Mouse (Mus musculus): Measurements from ENCODE around the gene Rab3b.

The Rab3b gene

DNA sequence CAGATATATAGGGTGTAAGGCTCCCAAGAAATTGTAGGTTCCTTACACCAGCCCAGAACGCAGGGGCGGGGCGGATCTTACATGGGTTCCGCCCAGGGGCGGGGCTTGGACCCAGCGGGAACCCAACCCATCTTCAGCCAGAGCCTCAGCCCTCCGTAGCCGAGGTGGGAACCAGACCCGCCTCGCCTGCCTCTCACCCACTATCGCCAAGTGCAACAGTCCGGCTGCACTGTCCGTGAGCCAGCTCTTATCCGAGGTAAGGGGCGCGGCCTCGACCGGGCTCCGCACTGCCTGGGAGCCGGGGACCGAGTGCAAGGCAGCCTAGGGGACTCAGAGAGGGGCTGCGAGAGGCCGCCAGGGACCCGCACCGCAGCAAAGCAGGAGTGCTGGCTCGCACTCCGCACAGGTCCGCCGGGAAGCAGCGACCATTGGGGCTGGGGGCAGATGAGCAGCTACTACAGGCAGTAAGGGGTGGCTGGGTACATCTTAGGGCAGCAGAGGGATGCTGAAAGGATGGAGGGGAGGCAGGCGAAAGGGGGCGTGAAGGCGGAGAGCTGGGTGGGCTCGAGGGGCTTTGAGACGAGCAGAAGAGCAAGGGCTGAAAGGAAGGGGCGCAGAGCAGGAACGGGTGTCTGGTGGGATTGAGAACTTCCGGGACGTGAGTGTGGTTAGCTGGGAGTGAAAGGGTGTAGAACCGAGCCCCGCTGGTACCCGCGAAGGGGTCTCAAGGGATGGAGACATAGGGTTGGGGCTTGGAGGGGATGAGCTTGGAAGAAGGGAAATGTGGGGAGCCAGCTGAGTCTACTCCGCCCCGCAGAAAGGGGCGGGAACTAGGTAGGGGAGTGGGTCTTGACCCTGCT is at the start of gene Rab3b:
Gene Rab3b (plus strand): TSS at position 101 of the 860 bp plus-strand sequence.
- DNase-seq (ENCODE audit: extremely low spot score), result peak; percentile 83

DNA sequence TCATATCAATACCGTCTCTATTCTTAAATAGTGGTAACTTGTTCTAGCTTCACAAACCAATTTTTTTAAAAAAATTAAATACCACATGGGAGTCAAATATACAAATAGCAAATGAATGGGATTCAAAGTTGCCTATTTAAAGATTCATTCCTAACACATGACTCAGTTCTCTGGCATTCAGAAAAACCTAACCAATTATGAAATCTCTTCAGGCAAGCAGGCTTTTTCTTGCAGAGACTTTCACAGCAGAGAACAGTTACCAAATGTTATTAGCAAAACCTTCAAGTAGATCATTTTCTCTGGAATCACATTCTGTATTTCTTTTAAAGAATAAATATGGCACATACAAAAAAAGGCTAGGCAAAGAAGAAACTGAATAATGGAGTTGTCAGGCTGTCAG is 48.2 kb upstream of the Rab3b start:
- no peak for DNase-seq (ENCODE audit: extremely low spot score)

DNA sequence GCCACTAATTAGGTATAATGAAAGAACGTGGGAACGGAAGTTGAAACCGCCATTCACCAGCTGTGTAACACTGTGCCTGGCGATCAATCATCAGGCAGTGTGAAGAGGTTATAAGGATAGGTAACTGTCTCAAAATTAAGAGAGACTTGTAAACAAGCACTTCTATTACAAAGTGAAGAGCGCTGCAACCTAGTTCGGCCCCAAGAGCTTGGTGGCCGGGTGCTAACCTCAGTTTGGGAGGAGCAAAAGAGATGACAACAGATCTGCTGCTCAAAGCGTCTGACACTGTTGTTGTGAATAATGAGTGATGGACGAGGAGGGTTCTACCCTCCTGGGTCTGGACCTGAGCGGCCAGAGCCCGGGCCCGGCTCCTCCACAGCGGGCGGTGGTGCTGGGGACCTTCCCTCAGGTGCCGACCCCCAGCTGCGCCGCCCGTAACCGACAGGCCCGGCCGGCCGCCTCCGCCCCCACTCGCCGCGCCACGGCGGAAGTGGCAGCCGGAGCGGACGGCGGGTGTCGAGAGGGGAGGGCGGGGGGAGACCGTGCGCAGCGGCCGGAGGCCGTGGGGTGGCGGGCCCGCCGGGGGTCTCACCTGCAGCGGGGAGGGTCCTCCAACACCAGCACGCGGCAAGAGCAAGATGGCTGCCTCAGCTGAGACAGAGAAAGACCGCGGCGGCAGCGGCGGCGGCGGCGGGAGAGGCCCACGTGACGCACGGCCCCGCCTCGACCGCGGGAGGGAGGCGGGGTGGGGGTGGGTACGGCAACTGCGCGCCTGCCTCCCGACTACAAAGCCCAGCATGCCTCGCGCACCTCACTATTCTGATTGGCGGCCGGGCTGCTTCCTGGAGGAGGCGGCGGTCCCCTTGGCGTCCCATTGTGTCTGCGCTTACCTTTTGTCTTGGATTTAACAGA is 45.7 kb upstream of the Rab3b start, which contains the start of gene Btf3l4:
Gene Btf3l4 (minus strand): TSS at position 699 of the 912 bp plus-strand sequence.
- DNase-seq (ENCODE audit: extremely low spot score), result peak; percentile 97

DNA sequence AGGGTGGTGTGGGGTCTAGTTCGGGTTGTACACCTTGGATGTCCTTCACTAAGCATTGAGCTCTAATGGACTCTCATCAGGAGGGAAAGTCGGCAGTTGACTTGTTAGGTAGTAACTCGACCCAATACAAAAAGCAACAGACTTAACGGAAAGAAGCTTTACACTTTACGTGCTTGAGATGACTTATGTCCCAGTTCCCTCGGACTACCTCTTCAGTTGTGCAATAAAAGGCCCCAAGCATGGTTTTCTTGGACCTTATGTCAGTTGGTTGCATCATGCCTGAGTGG is 45.1 kb upstream of the Rab3b start:
- DNase-seq (ENCODE audit: extremely low spot score), result no peak

DNA sequence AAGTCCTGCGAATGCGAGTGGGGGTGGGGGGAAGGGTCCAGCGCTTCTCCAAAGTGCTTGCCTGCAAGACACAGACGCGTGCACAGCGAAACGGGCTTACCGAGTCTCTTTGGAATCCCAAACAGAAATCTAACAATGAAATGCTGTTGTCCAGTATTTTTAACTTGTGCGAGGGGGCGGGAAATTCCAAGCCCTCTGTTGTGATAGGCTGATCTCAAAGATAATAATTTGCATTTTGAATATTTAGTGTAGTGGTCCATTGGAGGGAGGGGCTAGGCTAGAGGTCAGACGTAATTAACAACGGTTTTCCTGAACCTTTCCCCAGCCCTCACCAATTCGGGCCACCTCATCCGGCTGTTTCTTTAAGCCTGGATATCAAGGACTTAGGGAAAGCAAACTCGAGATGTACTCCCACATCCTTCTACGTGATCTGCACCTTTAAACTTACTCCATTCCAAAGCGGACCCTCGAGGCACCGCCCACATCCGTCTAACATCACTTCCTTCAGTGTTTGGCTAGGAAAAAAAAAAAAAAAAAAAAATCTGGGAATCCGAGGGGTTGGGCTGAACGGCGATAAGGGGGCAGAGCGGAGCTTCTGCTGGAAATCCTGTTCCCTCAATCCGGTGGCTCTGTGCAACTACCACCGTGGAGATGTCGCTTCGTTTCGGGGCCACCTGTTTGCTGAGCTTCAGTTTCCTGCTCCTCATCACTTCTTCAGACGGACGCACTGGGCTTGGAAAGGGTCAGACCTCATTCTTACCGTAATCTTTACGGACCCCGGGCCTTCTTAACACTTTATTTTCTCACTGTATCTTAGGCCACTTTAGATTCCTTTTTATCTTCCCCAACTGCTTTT is 44.5 kb upstream of the Rab3b start, which contains the start of gene Txndc12:
Gene Txndc12 (plus strand): TSS at position 487 of the 856 bp plus-strand sequence.
- peak; percentile 91 for DNase-seq (ENCODE audit: extremely low spot score)

DNA sequence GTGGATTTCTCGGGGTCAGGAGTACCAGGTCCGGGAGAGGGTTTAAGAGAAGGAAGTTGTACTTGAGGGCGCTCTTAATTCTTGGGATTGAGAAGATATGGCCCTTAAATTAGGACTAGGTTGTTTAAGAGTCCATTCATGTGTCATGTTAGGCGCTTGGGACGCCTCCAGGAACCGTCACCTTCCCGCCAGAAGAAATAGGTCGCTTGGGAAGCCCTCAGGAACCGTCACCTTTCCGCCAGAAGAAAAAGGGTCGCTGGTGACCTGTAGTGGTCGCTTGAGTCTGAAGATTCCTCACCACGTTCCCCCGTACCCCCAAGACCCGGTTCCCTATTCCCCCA is 43.9 kb upstream of the Rab3b start:
- no peak for DNase-seq (ENCODE audit: extremely low spot score)

DNA sequence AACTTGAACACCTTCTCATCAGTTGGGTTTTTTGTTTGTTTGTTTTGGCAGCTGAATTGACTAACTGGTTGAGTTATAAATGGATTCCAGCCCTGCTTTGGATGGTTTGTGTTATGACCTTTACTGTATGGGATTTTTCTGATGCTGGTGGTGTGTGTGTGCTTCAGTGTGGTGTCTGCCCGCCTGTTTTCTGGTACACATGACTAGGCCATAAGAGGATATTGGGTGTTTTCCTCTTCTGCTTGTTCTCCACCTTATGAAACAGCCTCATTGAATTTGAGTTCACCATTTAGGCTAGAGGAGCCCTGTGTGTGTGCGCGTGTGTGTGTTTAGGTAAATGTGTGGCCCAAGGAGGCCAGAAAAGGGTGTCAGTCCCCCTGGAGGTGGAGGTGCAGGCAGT is 43.4 kb upstream of the Rab3b start:
- DNase-seq (ENCODE audit: extremely low spot score), result no peak

DNA sequence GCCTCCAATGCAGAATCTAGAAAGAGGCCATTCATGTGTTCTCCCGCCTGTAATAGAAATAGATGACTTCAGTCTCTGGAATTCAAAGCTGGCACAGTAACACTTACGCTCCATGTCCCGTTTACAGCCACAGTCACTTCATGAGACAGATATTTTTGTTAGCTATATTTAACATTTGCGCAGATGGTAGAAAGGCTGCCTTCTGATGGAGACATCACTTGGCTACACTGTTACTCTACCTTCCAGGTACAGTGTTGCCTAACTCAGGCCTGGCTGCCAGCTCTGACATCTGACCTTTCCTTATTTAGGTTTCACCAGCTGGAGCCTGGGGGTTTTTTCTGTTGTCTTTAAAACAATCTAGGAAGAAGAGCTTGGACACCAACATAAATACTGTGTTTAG is 40.8 kb upstream of the Rab3b start:
- DNase-seq (ENCODE audit: extremely low spot score), result no peak

DNA sequence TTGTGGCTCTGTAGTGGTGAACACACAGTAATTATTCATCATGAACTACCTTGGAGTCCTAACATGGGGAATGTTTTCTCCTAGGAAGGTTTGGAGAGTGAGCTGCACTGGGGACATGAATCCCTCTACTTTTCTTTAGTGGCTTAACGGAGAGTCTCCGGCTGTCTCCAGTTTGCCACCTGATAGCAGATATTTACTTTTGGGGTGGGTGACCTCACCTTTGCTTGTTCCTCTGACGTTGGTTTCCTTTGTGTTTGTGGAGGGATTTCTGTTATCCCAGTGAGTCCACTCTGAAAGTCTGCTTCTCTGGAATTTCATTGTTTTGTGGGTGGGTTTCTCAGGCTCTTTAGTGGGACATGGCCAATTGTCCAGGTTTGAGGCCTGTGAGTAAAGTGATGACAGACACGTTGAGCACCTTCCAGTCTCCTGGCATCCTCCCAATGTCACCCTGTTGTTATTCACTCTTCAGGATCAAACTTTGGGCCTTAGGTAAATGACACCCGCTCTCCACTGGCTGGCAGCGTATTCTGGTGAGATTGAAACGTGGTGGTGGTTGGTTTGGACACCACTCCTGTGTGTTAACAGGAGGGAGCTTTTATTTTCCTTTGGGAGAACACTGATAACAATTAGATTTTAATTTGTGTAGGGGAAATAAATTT is 36.8 kb upstream of the Rab3b start:
- DNase-seq (ENCODE audit: extremely low spot score), result no peak

DNA sequence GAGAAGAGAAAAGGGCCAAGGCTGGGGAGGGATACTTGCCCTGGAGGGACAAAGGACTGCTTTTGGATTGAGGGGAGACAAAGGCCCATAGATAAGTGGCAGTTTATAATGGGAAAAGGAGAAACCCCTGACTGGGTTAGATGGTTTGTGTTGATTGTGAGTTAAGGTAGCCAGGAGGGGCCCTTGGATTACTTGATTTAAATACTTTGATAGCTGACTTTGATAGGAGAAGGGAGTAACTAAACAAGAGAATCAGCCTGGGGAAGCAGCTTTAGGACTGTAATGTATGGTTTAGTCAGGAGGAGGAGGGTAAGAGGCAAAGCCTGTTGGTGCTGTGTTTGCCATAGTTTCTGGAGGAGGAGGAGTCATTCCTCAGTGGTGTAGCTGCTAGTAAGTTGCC is 35.5 kb upstream of the Rab3b start:
- DNase-seq (ENCODE audit: extremely low spot score), result no peak

DNA sequence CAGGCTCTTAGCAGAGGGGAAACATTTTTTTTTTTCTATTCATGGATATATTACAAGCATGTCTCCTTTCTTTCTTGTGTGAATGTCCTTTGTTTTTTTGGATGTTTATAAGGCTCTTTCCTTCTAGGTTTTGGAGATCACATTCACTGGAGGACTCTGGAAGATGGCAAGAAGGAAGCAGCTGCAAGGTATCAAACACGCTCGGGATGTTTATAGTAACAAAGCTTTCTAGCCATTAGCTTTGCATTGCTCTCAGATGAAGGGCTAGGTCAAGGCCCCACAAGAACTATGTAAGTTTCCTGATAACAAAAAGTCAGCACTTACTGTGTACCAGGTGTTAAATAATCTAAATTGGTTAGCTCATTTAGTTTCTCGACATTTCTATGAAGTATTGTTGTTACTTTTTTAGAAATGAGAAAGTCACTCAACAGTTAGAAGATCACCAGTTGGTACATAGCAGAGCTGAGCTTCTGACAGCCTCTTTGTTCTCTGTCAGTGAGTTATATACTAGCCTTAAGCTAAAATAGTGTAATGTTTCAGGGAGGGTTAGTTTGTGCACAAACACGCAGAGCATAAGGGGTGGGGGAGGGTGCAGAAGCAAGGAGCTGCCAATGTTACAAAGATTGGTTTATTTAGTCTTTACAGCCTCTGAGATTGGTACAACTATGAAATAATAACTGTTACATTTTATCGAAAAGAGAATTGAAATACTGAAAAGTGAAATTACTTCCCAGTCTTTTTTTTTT is 32.9 kb upstream of the Rab3b start:
- no peak for DNase-seq (ENCODE audit: extremely low spot score)

DNA sequence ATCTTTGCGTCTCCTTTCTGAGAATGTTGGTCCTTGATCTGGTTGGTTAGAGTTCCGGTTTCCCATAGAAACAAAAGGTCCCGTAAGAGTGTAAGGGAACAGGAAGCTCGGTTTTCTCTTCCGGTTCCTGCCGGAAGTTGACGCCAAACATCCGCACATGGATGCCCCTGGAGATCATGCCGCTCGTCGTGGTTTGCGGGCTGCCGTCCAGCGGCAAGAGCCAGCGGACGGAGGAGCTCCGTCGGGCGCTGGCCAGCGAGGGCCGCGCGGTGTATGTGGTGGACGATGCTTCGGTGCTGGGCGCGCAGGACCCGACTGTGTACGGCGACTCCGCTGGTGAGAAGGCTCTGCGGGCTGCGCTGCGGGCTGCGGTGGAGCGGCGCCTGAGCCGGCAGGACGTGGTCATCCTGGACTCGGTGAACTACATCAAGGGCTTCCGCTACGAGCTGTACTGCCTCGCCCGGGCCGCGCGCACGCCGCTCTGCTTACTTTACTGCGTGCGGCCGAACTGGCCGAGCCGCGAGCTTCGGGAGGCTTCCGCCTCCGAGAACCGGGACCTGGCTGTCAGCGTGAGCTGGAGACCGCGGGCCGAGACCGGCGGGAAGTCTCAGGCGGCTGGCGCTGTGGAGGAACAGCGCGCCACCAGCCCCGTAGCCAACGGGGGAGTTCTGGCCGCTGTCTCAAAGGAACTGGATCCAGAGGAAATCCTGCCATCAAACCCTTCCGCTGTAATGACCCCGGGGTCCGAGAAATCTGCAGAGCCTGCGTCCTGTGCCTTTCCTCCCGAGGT is 31.0 kb upstream of the Rab3b start, which contains the start of gene Kti12:
Gene Kti12 (plus strand): TSS at position 71 of the 790 bp plus-strand sequence.
- peak; percentile 81 for DNase-seq (ENCODE audit: extremely low spot score)

DNA sequence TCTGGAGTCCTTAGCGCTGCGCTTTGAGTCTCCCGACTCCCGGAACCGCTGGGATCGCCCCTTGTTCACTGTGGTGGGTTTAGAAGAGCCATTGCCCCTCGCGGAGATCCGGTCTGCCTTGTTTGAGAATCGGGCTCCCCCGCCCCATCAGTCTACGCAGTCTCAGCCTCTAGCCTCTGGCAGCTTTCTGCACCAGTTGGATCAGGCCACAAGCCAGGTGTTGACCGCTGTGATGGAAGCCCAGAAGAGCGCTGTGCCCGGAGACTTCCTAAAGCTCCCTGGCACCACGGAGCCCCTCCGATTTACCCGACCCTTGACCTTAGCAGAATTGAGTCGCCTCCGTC is 30.4 kb upstream of the Rab3b start, which contains the start of gene A730015C16Rik:
Gene A730015C16Rik (minus strand): TSS at position 115 of the 344 bp plus-strand sequence.
- no peak for DNase-seq (ENCODE audit: extremely low spot score)

DNA sequence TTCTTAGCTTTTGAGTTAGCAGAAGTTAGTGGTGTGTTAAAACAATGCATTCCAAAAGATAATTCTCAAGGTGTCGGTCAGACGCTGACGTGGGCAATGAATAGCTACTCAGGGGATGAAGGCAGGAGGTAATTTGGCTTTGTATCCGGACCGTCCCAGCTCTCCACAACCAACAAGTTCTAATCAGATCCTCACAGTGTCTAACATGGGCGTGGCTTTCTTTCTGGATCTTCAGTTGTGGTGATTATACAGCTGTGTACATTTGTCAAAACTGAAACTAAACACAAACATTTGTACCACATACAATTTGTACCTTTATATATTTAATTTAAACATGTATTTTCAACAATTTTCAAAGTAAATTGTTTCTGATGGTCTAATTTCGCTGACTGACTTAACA is 12.1 kb upstream of the Rab3b start:
- DNase-seq (ENCODE audit: extremely low spot score), result no peak

DNA sequence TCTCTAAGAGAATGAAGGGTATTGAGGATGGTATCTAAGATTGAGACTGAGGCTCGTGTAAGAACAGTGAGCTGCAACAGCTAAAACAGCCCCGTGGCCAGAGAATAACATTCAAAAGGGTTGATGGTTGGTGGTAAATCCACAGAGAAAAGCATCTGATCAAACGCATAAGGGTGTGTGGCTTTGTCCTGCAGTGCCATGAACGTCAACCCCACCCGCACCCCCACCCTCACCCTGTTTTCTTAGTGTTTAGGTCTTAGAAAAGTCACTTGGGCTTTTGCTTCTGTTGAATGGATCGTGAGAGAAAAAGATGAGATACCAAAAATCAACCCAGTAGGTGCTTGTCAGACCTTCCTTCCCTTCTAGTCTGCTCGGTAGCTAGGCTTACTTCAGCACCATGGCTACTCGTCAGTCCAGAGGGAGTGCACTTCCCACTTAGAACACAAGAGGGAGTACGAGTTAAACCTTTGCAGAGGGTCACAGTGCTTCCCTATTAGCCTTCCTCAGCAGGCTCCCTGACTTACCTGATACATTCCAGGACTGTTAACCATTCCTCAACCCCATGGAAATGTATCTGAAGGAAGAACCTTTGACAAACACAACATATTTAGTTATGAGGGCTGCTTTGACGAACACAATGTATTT is 9.0 kb upstream of the Rab3b start:
- DNase-seq (ENCODE audit: extremely low spot score), result peak; percentile 83

DNA sequence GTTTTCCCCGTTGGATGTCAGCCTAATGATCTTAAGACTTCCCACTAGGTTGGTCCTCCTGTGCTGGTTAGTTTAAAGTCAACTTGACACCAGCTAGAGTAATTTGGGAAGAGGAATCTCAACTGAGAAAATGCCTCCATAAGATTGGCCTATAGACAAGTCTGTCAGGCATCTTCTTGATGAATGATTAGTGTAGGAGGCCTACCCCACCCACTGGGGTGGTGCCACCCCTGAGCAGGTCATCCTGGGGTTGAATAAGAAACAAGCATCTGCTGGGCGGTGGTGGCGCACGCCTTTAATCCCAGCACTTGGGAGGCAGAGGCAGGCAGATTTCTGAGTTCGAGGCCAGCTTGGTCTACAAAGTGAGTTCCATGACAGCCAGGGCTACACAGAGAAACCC is 5.1 kb upstream of the Rab3b start:
- DNase-seq (ENCODE audit: extremely low spot score), result no peak

DNA sequence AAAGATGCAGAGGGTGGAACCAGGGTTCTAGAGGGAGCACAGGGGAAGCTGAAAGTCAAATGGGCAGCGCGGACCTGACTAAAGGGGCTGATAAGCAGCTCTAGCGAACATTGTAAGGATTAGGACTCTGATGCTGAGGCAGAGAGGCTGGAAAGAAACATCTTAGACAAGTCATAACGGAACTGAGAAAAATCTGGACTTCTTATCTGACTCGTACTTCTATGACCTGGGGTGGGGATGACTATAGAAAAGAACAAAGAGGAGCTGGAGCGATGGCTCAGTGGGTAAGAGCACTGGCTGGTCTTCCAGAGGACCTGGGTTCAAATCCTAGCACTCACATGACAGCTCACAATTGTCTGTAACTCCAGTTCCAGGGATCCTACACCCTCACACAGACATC is 962 bp upstream of the Rab3b start:
- no peak for DNase-seq (ENCODE audit: extremely low spot score)

DNA sequence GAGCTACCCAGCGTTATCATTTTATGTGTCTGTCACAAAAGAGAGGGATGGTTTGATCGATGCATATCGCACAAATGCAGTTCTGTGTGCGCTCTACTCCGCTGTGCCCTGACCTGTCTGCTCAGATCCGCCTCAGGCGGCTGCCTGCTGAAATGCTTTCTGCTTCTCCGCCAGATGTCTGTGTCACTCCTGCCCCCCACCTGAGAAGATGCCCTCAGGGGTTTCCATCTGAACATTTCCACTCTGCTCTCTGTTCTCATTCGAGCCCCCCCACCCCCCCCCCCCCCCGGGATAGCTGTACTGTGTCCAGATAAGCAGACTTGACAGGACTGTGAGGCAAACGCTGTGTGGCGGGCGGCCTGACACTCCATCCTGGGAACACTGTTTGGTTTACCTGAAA is 5.0 kb downstream of the Rab3b start:
- peak; percentile 15 for DNase-seq (ENCODE audit: extremely low spot score)

DNA sequence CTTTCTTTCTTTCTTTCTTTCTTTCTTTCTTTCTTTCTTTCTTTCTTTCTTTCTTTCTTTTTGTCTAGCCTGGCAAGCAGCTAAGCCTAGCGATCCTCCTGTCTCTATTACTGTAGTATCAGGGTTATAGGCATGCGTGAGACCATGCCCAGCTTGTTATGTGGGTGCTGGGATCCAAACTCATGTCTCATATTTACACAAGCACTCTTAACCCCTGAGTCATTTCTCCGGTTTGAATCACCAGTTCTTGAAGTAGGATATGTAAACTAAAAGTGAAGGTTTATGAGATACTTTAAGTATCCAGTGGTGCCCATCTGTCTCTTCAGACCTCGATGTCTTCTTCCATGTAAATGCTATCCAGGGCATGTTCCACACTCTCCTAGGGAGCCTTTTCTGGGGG is 8.6 kb downstream of the Rab3b start:
- DNase-seq (ENCODE audit: extremely low spot score), result no peak

All from embryo, embryonic 9.5 days (tissue).